Mouse (Mus musculus) CD4-positive naive resting alpha-beta T cell, adult 76 days (primary cell): ENCODE measurements around the gene Plac8. TPM values are rescaled to one million over a fixed set of nuclear protein-coding genes. Genes with fewer than 3 reads are reported as not detected.

Source experiments
- total RNA-seq: library from RNA; stranded (reverse); gene quantifications from one replicate; pipeline ENCODE4 v1.2.4, GENCODE M21; 2023

The Plac8 gene
- 43.0 TPM for total RNA-seq

GRCm38 (mm10) chr5:100572069-100572468 lies at the start of gene Plac8:
TSS of gene Plac8 (minus strand) at chr5:100572245.

GRCm38 (mm10) chr5:100518049-100519026 lies 53.7 kb downstream of the Plac8 start, which contains the start of gene Cops4:
TSS of gene Cops4 (plus strand) at chr5:100518309.

Other genes with a start within 250 kb of the Plac8 start
- 147 TPM for gene Sec31a, start 156.0 kb downstream of the Plac8 start, total RNA-seq
- 32.7 TPM for gene Lin54, start 71.6 kb downstream of the Plac8 start, total RNA-seq
- gene Cops4, start 53.9 kb downstream of the Plac8 start, total RNA-seq = 71.4 TPM
- 35.6 TPM for gene Coq2, start 102.9 kb upstream of the Plac8 start, total RNA-seq
- gene Hpse, start 147.5 kb upstream of the Plac8 start, total RNA-seq = 2.3 TPM
- gene Helq, start 226.4 kb upstream of the Plac8 start, total RNA-seq = 27.0 TPM
- gene Mrps18c, start 226.4 kb upstream of the Plac8 start, total RNA-seq = 64.5 TPM
- 18.7 TPM for gene Abraxas1, start 248.7 kb upstream of the Plac8 start, total RNA-seq